Mouse (Mus musculus): ENCODE measurements around the gene Ddx42.

DNA sequence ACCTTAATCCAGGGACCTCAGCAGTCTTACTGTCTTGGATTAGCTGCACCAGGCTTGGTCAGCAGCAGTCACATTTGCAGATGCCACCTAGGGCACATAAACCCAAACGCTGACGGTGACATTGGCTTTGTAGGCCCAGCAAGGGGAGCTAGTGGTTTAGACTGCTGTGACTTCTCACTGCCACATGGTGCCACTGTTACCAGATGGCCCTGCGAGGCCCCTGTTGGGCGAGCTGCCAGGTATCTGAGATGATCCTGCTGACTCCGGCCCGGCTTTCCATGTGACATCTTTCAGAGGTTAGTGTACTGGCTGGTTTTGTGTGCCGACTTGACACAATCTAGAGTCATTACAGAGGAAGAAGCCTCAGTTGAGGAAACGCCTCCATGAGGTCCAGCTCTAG, 72.6 kb downstream of the Ddx42 start:
- TF ChIP-seq CTCF (IDR thresholded peaks at IDR 0.05; ENCODE audit: low read depth) (peak; percentile 42), EP300 (IDR thresholded peaks at IDR 0.05; ENCODE audit: low read depth) (no peak)

Data from liver, embryonic 14.5 days (tissue).